ENCODE assay signal across 8 mouse cellular contexts in genomic region chr17:28341091-28341490, GRCm38 (mm10). TPM values are rescaled to one million over a fixed set of nuclear protein-coding genes. Genes with fewer than 3 reads are reported as not detected.
DNase-seq lines count a peak whose midpoint lies in the region; ATAC-seq and TF ChIP-seq lines count a peak whose summit lies in the region.

No protein-coding gene starts in this region.

- H3K9me3 ChIP-seq in ES-Bruce4 (replicated peaks; ENCODE audit: control insufficient read depth, insufficient read depth, low read length, poor library complexity, severe bottlenecking) = no peaks in the 10 kb centered on the region
- H3K9me3 ChIP-seq in forebrain, postnatal 0 days (ENCODE audit: low read length) = no peaks in the 10 kb centered on the region
- H3K9me3 ChIP-seq in lung, embryonic 15.5 days = no peaks in the 10 kb centered on the region

- H3K4me3 ChIP-seq in ES-Bruce4 (ENCODE audit: low read depth, low read length) = peak overlapping the region; percentile 28
- H3K4me3 ChIP-seq in forebrain, postnatal 0 days (ENCODE audit: low read depth, low read length) = 0 out of 2 replicates have a peak overlapping the region, but pooled peaks have one; percentile 7
- peak overlapping the region; percentile 22 for H3K4me3 ChIP-seq in lung, embryonic 15.5 days

- 0 out of 2 replicates have a peak overlapping the region, but pooled peaks have one; percentile 2 for H3K27ac ChIP-seq in ES-Bruce4 (ENCODE audit: insufficient read depth, low read length)
- H3K27ac ChIP-seq in forebrain, postnatal 0 days (ENCODE audit: low read depth, low read length) = no peak overlapping the region
- peak overlapping the region; percentile 87 for H3K27ac ChIP-seq in lung, embryonic 15.5 days

- no peak for TF ChIP-seq CTCF in ES-Bruce4 (IDR thresholded peaks at IDR 0.05; ENCODE audit: low read depth, low read length)
- no peak for TF ChIP-seq CTCF in brain, embryonic 14.5 days (IDR thresholded peaks at IDR 0.05; ENCODE audit: borderline replicate concordance, extremely low read depth, insufficient read depth, insufficient read length)
- TF ChIP-seq CTCF in forebrain, postnatal 0 days (IDR thresholded peaks at IDR 0.05; ENCODE audit: low read depth) = no peak

- H3K4me2 ChIP-seq in forebrain, postnatal 0 days (ENCODE audit: low read depth) = peak overlapping the region; percentile 46
- H3K4me2 ChIP-seq in lung, embryonic 15.5 days = peak overlapping the region; percentile 51

- H3K4me1 ChIP-seq in ES-Bruce4 (ENCODE audit: control insufficient read depth, insufficient read depth, low read length) = peaks cover 8% of the 10 kb centered on the region
- 0 out of 2 replicates have a peak, but pooled peaks cover 4% of the 10 kb centered on the region for H3K4me1 ChIP-seq in forebrain, postnatal 0 days (ENCODE audit: insufficient read depth)
- H3K4me1 ChIP-seq in lung, embryonic 15.5 days = peaks cover 64% of the 10 kb centered on the region

- no peak for TF ChIP-seq POLR2A in ES-Bruce4 (IDR thresholded peaks at IDR 0.05; ENCODE audit: insufficient read depth, low read length)
- TF ChIP-seq POLR2A in brain, embryonic 14.5 days (IDR thresholded peaks at IDR 0.05; ENCODE audit: borderline replicate concordance, extremely low read depth, insufficient read depth, insufficient read length, poor library complexity, severe bottlenecking) = no peak

- TF ChIP-seq EP300 in ES-Bruce4 (IDR thresholded peaks at IDR 0.05; ENCODE audit: insufficient read depth, low read depth, low read length) = 0 out of 2 replicates have a peak, but pooled peaks have one; percentile 25

- H3K9ac ChIP-seq in ES-Bruce4 (ENCODE audit: low read depth, poor library complexity, severe bottlenecking) = peak overlapping the region; percentile 19
- H3K9ac ChIP-seq in forebrain, postnatal 0 days = peak overlapping the region; percentile 39; the same call in 1 of the 2 replicates
- peak overlapping the region; percentile 42 for H3K9ac ChIP-seq in lung, embryonic 15.5 days

- ATAC-seq in forebrain, postnatal 0 days = peak; percentile 85
- peak; percentile 80 for ATAC-seq in lung, embryonic 15.5 days (ENCODE audit: borderline replicate concordance, extremely low read depth, low FRiP score, low TSS enrichment)

- DNase-seq in brain, embryonic 14.5 days (ENCODE audit: low read depth) = peak; percentile 93
- peak; percentile 70 for DNase-seq in forebrain, postnatal 0 days
- peak; percentile 83 to 90 for DNase-seq in heart, postnatal 14 days
- peak; percentile 94 to 97 for DNase-seq in kidney, postnatal 4 days
- DNase-seq in ovary, postnatal 14 days (ENCODE audit: low spot score) = peak; percentile 92
- peak; percentile 98 for DNase-seq in urinary bladder, postnatal 25 days (ENCODE audit: low spot score)

- 8% methylated on average over 26 of the region's 26 CpGs for WGBS in forebrain, postnatal 0 days
- WGBS in lung, embryonic 15.5 days = 3% methylated on average over 26 of the region's 26 CpGs

- H3K27me3 ChIP-seq in ES-Bruce4 (ENCODE audit: control insufficient read depth, insufficient read depth, low read length, poor library complexity, severe bottlenecking) = no peaks in the 10 kb centered on the region
- no peaks in the 10 kb centered on the region for H3K27me3 ChIP-seq in forebrain, postnatal 0 days (ENCODE audit: insufficient read depth, low read length)
- no peaks in the 10 kb centered on the region for H3K27me3 ChIP-seq in lung, embryonic 15.5 days

- intact Hi-C loops in heart, postnatal 14 days (cut with DNase I) = no loop called here

- no peaks in the 10 kb centered on the region for H3K36me3 ChIP-seq in ES-Bruce4 (ENCODE audit: control insufficient read depth, insufficient read depth, low read length, poor library complexity, severe bottlenecking)
- H3K36me3 ChIP-seq in forebrain, postnatal 0 days (ENCODE audit: insufficient read depth) = no peaks in the 10 kb centered on the region
- H3K36me3 ChIP-seq in lung, embryonic 15.5 days = peaks cover 28% of the 10 kb centered on the region

RNA-seq across cellular contexts. Expression of gene Tead3, which starts 9.5 kb away (rescaled TPM):
- polyA plus RNA-seq in ES-Bruce4 (2011; ENCODE audit: insufficient read depth, insufficient read length, low read depth, missing spikeins) = 28.6 and 31.9 TPM in 2 replicates
- 15.6 and 16.4 TPM in 2 replicates for polyA plus RNA-seq in brain, embryonic 14.5 days (2012; rRNA removed)
- total RNA-seq in forebrain, postnatal 0 days (2014; rRNA removed) = 4.5 and 4.8 TPM in 2 replicates
- 1.1 and 1.4 TPM in 2 replicates for polyA plus RNA-seq in forebrain, postnatal 0 days (2015; fragmentation: Nextera tagmentation; extraction: Ambion mirVana)
- total RNA-seq in heart, postnatal 14 days (2021) = 10 to 100 TPM; 12.3 to 19.2 TPM
- polyA plus RNA-seq in lung, embryonic 15.5 days (2015; fragmentation: Nextera tagmentation; extraction: Ambion mirVana) = 10.9 and 11.5 TPM in 2 replicates

RNA-seq across cellular contexts. Expression of gene Rpl10a, which starts 12.8 kb away (rescaled TPM):
- 1,875 and 2,151 TPM in 2 replicates for polyA plus RNA-seq in ES-Bruce4 (2011; ENCODE audit: insufficient read depth, insufficient read length, low read depth, missing spikeins)
- polyA plus RNA-seq in brain, embryonic 14.5 days (2012; rRNA removed) = 1,651 and 1,905 TPM in 2 replicates
- 1,161 and 1,582 TPM in 2 replicates for total RNA-seq in forebrain, postnatal 0 days (2014; rRNA removed)
- polyA plus RNA-seq in forebrain, postnatal 0 days (2015; fragmentation: Nextera tagmentation; extraction: Ambion mirVana) = 366 and 462 TPM in 2 replicates
- total RNA-seq in heart, postnatal 14 days (2021) = 100 to 1,000 TPM; 411 to 471 TPM
- 606 and 658 TPM in 2 replicates for polyA plus RNA-seq in lung, embryonic 15.5 days (2015; fragmentation: Nextera tagmentation; extraction: Ambion mirVana)

RNA-seq across cellular contexts. Expression of gene Tulp1, which starts 23.9 kb away (rescaled TPM):
- polyA plus RNA-seq in ES-Bruce4 (2011; ENCODE audit: insufficient read depth, insufficient read length, low read depth, missing spikeins) = 14.0 and 14.7 TPM in 2 replicates
- 1.3 and 1.9 TPM in 2 replicates for polyA plus RNA-seq in brain, embryonic 14.5 days (2012; rRNA removed)
- total RNA-seq in forebrain, postnatal 0 days (2014; rRNA removed) = 1.2 and 1.8 TPM in 2 replicates
- 0.86 and 1.5 TPM in 2 replicates for polyA plus RNA-seq in forebrain, postnatal 0 days (2015; fragmentation: Nextera tagmentation; extraction: Ambion mirVana)
- under 1 TPM; 0.41 TPM for total RNA-seq in heart, postnatal 14 days (2021)
- 6.0 and 6.2 TPM in 2 replicates for polyA plus RNA-seq in lung, embryonic 15.5 days (2015; fragmentation: Nextera tagmentation; extraction: Ambion mirVana)

RNA-seq across cellular contexts. Expression of gene Fance, which starts 27.8 kb away (rescaled TPM):
- 56.8 and 64.7 TPM in 2 replicates for polyA plus RNA-seq in ES-Bruce4 (2011; ENCODE audit: insufficient read depth, insufficient read length, low read depth, missing spikeins)
- polyA plus RNA-seq in brain, embryonic 14.5 days (2012; rRNA removed) = 14.2 and 19.6 TPM in 2 replicates
- total RNA-seq in forebrain, postnatal 0 days (2014; rRNA removed) = 32.5 and 35.2 TPM in 2 replicates
- 31.2 and 31.4 TPM in 2 replicates for polyA plus RNA-seq in forebrain, postnatal 0 days (2015; fragmentation: Nextera tagmentation; extraction: Ambion mirVana)
- 10 to 100 TPM; 12.8 to 14.2 TPM for total RNA-seq in heart, postnatal 14 days (2021)
- polyA plus RNA-seq in lung, embryonic 15.5 days (2015; fragmentation: Nextera tagmentation; extraction: Ambion mirVana) = 32.8 and 33.3 TPM in 2 replicates
